Mouse (Mus musculus): ENCODE measurements around the gene Rars. TPM values are rescaled to one million over a fixed set of nuclear protein-coding genes. Genes with fewer than 3 reads are reported as not detected.
A peak's percentile ranks its signal among the peaks of the same experiment; 100 is the strongest.
"Not testable (repeated sequence)": the region's sequence is repeated elsewhere in the genome, so short reads cannot be mapped to it uniquely, and the experiment has no call there.

Gene Rars
- total RNA-seq, 2 experiments from 2014 or later, result 34.8 to 34.9 TPM

DNA sequence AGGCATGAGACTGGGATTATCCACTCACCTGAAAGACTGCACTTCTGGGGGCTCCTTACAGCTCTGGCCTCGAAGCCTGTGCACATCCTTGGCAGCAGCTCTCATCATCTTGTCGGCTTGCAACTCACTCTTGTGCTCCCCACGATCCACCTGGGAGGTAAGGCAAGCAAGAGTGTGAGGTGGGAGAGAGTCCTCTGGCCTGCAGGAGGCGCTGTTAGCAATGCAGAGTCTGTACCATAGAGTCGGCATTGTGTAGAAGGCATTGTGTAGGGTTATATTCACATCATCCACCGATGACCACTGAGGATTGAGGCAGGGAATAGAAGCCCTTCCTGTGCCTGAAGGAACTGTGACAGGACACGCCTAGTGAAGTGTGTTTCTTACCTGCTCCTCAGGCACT lies 6.0 kb upstream of the Rars start:
- intact Hi-C loops (cut with DNase I), result loop anchor here (2.0 kb wide), 1 partner anchor 161 kb away; no protein-coding TSS in a partner anchor
- no peak for DNase-seq

DNA sequence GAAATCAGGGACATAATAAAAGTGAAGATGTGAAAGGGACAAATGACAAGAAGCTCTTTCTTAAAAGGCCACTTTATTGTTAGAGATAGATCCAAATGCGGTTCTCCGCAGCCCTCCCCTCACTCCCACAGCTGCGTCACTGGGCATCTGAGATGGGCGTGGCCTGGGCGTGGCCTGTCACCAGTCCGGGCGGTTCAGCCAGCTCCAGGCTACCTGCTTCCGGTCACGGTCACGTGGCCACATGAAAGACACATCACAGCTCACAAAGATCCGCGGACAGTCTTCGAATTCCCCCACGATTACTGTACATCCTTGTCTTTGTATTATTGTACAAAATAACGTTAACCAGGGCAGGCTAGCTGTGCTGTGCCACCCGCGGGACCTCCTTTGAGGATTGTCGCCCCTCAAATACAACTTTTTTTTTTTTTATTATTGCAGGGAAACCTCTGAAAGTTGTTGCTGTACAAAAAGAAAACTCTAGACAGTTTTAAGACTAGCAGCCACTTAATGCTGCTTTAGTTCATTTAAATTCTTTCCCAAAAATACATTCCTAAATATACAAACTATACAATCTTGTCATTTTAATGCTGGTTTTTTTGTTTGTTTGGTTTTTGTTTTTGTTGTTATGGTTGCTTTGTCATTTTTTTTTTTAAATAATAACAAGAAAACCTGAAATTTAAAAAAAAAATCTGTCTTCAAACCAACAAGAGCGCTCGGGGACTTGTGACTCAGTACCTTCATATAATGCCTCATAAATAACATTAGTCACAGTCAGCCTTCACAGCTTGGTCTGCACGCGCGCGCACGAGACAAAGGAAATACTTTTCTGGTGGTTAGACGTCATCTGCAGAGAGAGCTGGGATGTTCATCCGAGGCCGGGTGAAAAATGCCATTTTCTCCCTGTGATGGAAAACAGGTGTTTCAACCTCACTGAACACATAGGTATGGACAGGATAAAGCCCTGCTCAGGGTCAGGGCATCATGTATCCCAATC lies 4.3 kb upstream of the Rars start:
- intact Hi-C loops (cut with DNase I), result loop anchor here (10.0 kb wide), 1 partner anchor 1004 kb away; the partner anchor contains the start of gene Spdl1
- peak; percentile 86 to 89 for DNase-seq

DNA sequence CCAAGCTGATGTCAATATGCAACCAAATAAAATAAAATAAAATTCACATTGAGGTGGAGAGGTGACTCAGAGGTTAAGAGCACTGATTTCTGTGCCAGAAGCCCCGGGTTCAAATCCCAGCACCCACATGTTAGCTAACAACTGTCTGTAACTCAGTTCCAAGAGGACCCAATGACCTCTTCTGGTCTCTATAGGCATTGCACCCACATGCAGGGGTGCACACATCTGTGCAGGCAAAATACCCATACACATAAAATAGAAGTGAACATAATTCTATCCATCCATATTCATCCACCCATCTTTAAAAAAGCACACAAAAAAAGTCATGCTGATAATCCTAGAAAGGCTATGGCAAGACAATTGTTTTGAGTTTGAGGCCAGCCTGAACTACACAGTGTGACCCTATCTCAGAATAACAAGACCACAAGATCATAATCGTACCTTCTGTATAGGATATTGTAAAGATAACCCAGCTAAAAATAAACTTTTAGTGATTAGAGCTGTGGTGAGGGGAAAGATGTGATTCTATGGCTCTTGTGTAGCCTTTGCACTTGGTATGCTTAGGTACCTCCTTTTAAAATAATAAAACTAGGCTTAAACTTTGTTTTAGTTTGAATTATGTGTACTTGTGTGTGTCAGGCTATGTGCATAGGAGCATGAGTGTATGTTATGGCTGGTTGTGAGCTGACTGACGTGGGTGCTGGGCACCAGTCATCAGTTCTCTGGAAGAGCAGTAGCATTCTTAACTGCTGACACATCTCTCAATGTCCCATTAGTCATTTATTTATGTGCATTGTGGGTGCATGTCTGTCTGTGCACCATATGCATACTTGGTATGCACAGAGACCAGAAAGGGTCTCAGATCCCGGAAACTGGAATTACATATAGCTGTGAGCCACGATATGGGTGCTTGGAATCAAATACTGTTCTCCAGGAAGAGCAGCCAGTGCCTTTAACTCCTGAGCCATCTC lies 3.1 kb upstream of the Rars start:
- no peak for DNase-seq
- intact Hi-C loops (cut with DNase I), result loop anchor here (10.0 kb wide), 1 partner anchor 1003 kb away; the partner anchor contains the start of gene Spdl1

DNA sequence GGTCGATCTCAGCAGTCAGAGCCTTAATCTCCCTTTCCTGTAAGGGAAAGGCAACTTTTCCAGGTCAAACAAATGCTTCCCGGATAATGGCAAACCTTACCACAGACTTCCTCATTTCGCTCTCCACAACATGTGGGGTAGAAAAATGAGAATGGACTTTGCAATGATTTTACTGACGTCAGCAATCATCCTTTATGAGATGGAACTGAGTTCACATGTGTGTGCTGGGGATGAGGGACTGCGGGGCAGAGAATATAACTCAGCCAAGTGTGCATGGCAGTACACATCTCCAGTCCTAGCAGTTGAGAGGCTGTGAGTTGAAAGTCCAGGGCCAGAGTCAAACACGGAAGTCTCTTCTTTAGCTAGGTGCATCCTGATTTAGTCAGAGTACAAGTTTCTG lies 1.0 kb downstream of the Rars start:
- intact Hi-C loops (cut with DNase I), result loop anchor here (10.0 kb wide), 1 partner anchor 998 kb away; the partner anchor contains the start of gene Spdl1

DNA sequence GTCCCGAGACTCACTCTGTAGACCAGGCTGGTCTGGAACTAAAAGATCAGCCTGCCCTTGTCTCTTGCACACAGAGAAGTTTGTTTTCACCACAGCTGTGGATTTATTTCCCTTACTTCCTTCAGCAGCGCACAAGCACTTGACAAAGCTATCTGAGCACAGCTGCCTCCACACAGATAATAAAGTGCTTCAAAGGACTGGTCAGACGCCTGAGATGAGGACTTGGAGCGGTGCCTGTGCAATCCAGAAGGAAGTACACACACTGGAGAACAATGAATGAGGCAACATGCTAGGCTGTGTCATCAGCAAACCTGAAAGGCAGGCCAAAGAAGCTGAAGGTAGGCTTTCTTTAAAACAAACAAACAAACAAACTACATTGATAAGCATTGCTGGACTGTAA lies 2.2 kb downstream of the Rars start:
- DNase-seq, result no peak
- intact Hi-C loops (cut with DNase I), result loop anchor here (10.0 kb wide), 1 partner anchor 997 kb away; the partner anchor contains the start of gene Spdl1

More for the DNA sequence above, 1.0 kb downstream of the Rars start:
- DNase-seq, result no peak

DNA sequence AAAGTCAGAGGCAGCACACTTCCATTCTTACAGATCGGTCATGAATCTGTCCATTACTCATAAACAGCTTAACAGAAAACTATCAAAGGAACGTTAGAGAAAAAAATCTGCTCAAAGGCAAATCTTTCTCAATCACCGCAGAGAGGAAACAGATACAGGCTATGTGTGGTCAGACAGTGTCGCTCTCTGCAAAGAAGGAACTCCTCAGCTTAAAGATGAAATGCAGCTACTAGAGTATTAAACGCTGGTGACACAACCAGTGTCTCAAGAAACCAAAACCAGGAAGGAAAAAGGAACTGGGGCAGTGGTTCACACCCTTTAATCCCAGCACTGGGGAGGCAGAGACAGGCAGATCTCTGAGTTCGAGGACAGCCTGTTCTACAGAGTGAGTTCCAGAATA lies 6.6 kb downstream of the Rars start:
- no peak for DNase-seq
- intact Hi-C loops (cut with DNase I), result no loop called here

DNA sequence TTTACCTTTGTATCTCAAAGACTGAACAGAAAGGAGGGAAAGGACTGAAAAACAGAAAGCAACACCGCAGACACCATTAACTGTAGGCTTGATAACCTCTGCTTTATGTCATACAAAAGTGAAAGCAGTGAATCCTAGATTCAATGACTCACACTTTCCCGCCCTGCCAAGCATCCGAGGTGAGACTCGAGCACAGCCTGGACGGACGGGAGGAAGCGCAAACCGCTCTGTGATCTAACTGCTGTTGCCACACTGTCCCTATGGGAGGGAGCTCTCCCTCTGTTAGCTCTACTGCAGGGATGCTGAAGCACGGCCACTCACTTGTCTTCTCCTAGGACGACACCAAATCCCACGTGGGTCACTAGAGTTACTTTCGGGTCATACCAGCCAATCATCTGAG lies 18.0 kb downstream of the Rars start:
- intact Hi-C loops (cut with DNase I), result no loop called here
- DNase-seq, result no peak

DNA sequence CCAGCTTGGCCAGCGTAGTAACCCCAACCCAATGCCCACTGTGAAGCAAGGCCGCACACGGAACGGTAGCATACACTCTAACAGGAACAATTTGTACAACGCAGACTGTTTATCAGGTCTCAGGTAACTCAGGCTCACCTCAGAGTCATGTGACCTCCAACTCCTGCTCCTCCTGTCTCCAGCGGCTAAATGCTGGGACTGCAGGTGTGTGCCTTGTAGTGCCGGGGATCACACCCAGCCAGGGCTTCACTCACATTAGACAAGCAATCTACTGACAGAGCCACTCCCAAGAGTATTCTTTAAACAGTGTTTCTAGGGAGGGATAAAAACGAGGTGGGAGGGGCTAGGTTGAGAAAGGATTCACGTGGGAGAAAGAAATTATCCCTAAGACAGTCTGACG lies 22.8 kb downstream of the Rars start:
- intact Hi-C loops (cut with DNase I), result no loop called here
- DNase-seq, result no peak

DNA sequence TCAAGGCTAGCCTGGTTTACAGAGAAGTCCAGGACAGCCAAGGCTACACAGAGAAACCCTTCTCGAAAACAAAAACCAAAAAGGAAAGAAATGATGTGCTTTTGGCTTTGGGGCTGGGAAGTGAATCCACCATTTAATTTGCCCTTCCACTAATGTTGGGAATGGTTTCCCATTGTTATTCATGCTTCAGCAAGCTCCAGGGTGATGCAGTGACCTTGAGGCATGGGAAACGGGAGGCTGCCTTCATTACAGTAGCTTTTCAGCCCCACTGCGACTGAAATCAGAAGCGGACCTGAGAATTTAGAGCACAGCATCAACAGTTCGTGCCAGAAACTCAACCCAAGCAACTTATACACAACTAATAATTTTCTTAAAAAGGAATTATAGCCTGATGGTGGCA lies 33.0 kb downstream of the Rars start:
- intact Hi-C loops (cut with DNase I), result no loop called here
- DNase-seq, result no peak

DNA sequence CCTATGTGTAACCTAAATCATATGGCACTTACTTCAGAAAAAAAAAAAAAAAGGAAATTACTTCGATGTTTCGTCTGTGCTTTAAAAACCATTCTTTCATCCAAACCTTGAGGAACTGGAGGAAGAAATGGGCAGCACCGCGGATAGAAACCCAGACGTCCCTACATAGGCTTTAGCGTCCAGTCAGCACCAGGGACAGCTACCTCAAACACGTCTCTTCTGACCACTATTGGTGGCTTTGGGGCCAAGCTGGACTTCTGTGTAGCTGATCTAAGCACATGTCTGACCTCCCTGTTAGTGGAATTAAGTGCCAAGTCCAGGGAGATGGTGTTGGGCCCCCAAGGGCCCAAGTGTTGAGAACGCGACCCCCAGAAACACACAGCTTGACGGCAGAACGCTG lies 35.4 kb downstream of the Rars start, which contains the start of gene Fbll1:
Fbll1 (minus strand) TSS at position 11 of the 400 bp plus-strand sequence.
- intact Hi-C loops (cut with DNase I), result no loop called here
- peak; percentile 14 to 19 for DNase-seq

DNA sequence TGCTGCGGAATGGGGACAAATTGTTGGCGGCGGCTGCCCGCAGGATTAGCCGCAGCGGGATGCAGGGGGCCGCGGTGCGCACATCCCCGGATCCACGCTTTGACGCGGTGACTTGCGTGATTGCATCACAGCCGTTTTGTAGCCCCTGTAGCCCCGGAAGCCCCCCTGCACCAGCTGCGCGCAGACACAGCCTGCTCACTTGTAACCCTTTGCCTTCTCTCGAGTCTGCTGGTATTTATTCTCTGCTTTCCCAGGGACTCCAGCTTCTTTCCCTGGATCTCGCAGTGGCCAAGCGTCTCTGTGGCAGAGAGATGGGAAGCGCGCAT lies 35.8 kb downstream of the Rars start:
- no peak for DNase-seq
- intact Hi-C loops (cut with DNase I), result no loop called here

DNA sequence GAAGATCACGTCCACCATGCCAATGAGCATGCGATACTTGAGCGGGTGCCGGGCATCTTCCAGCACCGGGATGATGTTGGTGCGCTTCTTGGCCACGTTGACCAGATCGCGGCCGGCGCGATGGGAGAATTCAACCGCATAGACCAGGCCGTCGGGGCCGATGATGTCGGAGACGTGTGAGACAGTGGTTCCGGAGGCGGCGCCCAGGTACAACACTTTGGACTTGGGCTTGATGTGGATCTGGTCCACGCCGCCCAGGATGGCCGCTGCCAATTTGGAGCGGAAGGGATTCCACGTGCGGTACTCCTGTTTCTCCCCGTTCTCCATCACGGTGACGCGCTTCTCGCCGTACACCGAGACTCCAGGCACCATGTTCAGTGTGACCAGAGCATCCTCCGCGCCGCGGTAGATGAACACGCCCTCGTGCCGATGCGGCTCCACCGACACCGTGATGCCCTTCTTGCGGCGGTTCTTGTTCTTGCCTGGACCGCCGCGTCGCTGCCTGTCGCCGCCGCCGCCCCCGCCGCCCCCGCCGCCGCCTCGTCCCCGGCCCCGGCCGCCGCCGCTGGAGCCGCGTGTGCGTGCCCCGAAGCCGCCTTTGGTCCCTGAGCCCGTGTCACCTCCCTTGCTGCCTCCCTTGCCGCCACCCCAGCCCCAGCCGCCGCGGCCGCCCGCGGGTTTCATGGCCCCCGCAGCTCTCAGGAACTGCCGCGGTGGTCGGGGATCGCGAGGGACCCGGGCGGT lies 36.4 kb downstream of the Rars start:
- intact Hi-C loops (cut with DNase I), result no loop called here

DNA sequence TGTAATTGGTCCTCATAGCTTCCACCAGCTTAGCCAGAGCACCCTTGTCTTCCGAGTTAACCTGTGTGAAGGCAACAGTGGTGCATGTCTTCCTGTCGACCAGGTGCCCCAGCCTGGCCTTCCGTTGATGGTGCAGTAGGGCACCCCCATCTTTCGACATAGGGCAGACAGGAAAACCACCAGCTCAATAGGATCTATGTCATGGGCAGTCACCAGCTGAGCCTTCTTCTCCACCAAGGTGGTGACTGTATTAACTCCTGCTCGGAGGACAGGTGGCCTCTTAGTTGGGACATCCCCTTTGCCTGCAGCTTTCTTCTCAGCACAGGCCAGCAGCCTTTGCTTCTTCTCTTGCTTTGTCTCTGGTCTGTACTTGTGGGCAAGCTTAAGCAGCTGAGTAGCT lies 41.5 kb downstream of the Rars start:
- DNase-seq; intact Hi-C loops (cut with DNase I): not testable (repeated sequence)

More for the DNA sequence above, 36.4 kb downstream of the Rars start:
- DNase-seq, result no peak

DNA sequence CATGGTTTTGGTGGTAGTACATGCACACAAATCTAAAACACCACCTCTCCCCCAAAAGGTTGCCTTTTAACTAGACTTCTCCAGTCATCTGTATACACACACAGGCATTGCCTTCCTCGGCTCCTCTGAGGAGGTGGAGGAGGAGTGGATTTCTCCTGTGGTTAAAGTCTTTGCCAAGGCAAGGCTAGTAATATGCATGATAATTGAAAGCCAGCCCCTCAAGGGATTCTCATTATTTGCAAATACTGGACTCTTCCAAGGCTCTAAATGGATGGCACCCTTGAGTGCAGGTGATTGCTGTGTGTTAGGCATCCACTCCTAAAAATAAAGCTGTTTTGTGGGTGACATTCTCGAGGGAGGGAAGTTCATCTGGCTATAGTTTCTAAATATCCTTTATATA lies 45.9 kb downstream of the Rars start:
- DNase-seq, result no peak
- intact Hi-C loops (cut with DNase I), result no loop called here

DNA sequence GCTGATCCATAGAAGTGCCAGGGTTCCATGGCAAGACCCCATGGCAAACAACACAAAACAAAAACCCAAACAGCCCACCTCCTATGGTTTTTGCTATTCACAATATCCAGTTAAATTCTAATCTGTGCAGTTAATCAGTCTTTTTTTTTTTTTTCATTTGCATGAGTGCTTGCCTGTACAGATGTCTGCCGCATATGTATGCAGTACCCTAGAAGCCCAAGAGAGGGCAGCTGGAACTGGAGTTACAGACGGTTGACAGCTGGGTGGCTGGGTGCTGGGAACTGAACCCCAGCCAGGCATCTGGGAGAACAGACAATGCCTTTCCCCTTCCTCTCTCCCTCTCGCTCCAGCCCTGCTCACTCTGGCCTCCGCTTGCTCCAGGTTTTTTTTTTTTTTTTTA lies 49.8 kb downstream of the Rars start:
- intact Hi-C loops (cut with DNase I), result no loop called here
- DNase-seq, result no peak

DNA sequence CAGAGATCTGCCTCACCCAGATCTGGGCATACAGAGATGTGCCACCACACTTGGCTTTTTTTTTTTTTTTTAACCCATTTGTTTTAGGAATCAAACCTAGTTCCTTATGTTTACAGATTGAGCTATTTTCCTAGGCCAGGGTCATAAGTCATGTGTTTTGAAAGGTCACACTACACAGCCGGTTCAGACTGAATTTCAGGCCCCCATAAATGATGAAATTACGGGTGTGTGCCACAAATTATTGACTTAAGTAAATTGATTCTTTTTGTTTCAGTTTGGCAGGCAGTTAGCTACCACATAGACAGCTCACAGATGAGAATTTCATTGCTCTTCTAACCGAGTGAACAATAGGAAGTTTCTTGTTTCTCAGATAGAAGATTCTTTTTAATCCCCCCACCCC lies 50.3 kb downstream of the Rars start:
- DNase-seq, result no peak
- intact Hi-C loops (cut with DNase I), result no loop called here

DNA sequence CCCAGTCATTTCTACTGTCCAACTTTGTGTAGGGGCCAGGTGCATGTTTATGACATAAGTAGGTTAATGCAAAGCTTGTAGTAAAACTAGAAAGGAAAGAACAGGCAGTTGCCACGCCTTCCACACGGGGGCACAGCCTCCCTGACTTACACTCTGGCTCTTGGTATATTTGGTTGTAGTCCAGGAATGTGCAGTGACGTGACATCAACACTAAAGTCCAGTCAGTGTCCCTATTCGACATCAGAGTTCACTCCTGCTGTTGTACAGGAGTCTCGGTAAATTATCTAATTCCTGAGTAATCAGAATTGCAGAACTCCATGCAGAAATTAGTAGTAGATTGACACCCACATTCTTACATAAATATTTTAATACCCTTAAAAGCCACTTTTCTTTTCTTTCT lies 51.3 kb downstream of the Rars start:
- intact Hi-C loops (cut with DNase I), result no loop called here

DNA sequence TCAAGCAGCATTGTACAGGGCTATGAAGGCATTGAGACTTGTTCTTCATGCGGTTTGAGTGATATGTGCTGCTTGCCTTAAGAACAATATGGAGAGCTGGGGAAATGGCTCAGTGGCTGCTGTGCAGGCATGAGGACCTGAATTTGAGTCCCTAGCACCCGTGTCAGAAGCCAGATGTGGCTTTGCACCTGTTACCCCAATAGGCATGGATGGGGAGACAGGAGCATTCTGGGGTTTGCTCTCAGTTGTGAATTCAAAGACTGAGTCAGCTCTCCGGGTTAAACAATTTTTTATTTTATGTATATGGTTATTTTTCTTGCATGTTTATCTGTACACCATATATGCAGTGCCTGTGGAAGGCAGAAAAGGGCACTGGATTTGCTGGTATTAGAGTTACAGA lies 51.9 kb downstream of the Rars start:
- intact Hi-C loops (cut with DNase I), result no loop called here

More for the DNA sequence above, 51.3 kb downstream of the Rars start:
- DNase-seq, result no peak

DNA sequence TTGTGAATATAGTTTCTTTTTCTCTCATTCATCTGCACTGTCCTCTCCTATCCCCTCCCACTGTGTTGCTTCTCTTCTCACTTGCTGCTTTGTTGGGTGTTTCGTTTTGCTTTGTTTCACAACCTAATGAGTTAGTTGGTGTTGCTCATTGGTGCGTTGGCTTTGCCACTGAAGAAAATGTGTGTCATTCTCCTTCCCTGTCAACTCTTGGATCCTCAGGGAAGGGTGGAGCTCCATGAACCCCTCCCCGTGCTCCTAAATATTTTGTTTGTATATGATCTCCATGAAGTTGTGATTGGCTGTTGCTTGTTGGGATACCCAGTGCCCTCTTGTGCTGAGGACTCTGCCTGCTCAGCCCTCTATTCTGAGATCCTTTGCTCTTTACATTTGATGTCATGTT lies 54.0 kb downstream of the Rars start:
- intact Hi-C loops (cut with DNase I), result no loop called here

More for the DNA sequence above, 51.9 kb downstream of the Rars start:
- no peak for DNase-seq

DNA sequence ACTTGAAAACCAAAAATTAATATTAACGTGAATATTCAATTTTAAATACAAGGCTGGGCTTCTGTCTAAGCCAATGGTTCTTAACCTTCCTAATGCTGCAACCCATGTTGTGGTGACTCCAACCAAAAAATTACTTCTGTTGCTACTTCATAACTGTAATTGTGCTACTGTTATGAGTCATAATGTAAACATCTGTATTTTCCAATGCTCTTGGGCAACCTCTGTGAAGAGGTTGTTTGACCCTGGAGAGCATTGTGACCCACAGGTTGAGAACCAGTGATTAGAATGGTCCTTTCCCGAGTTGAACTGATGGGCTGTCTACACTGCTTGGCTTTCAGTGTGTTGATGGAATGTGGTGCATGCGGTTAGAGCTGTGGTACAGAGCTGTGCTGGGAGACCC lies 57.9 kb downstream of the Rars start:
- no peak for DNase-seq
- intact Hi-C loops (cut with DNase I), result no loop called here

More for the DNA sequence above, 54.0 kb downstream of the Rars start:
- no peak for DNase-seq

Measured in heart, postnatal 36 days (tissue).